Mouse (Mus musculus): ENCODE data around the gene Ptges3l. TPM values are rescaled to one million over a fixed set of nuclear protein-coding genes. Genes with fewer than 3 reads are reported as not detected.
"Not testable (repeated sequence)": the region's sequence is repeated elsewhere in the genome, so short reads cannot be mapped to it uniquely, and the experiment has no call there.

The Ptges3l gene
- total and polyA plus RNA-seq, 3 experiments = 1.1 to 4.3 (median 2.1) TPM

GRCm38 (mm10) chr11:101420148-101420547, 5.0 kb downstream of the Ptges3l start:
- no peak for DNase-seq

DNA sequence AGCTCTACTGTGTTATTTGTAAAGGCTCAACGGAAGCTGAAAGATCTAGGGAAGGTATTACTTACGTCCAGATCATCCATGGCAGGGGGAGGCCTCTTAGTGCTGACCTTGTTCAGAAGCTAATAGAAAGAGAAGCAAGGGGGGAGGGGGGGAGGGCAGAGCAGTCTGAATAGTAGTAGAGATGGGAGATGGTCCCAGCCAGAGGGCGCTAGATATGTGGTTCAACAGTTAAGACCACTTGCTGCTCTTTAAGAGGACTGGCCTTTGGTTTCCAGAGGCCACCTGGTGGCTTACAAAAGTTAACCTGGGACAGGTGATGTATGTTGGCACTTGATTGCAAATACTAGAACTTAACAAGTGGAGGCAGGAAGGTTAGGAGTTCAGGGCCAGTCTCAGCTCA, 5.5 kb downstream of the Ptges3l start:
- no peak for DNase-seq

GRCm38 (mm10) chr11:101418991-101419390, 6.1 kb downstream of the Ptges3l start:
- no peak for DNase-seq

DNA sequence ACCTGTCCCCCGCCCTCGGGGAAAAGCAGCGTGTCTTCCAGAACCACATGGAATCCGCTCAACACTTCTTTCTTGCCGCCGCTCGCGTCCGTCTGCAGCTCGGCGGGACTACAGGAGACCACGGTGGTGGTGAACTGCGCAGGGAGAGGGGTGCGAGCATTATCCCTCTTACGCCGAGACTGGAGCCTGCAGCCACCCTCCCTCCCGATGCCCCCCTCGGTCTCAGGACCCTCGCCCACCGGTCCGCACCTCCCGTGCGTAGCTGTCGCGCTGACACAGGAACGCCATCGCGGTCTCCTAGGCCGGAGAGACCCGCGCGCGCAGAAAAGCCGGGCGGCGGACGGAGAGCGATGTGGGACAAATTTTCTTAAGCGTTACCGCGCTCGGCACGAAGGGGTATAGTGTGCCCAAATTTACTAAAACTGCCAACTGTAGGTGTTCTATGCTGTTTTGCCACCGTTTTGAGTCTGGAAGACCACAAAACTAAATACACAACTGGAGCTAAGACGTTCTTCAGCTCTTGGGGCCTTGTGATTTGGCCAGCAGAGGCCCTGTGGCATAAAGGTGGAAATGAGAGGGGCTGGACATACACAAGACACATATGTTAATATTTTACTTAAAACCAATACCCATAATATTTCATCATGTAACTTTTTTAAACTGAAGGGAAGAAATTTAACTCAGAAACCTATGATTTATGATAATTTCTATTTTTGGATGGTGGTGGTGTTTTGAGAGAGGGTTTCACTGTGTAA, 7.9 kb downstream of the Ptges3l start, which contains the start of gene Aarsd1:
TSS of gene Aarsd1 (minus strand) at position 515 of the 755 bp plus-strand sequence.
- DNase-seq = peak; percentile 93

GRCm38 (mm10) chr11:101416433-101417100, 8.6 kb downstream of the Ptges3l start:
- no peak for DNase-seq

- peak; percentile 44 for DNase-seq
Observed at GRCm38 (mm10) chr11:101415306-101415705, 9.8 kb downstream of the Ptges3l start.

GRCm38 (mm10) chr11:101395110-101395509, 30.0 kb downstream of the Ptges3l start:
- DNase-seq = peak; percentile 75

GRCm38 (mm10) chr11:101381817-101382216, 43.3 kb downstream of the Ptges3l start:
- no peak for DNase-seq

DNA sequence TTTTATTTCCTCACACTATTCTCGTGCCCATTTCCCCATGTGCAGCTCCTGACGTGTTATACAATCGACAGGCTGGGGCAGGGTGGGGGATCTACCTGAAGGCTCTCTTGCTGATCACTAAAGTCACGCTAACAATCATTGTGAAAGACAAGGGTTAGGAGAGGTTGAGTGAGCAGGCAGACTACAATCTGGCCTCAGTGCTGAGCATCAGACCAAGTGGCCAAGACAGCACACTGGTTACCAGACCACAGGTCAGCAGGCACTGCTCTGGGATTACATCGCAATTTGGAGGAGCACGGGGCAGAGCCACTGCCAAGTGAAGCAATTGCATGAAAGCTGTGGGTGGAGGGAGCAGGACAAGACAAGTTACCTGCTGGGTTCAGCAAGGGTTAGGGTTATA, 46.2 kb downstream of the Ptges3l start:
- DNase-seq = peak; percentile 50

GRCm38 (mm10) chr11:101378196-101378595, 46.9 kb downstream of the Ptges3l start:
- not testable (repeated sequence) for DNase-seq

GRCm38 (mm10) chr11:101374421-101374938, 50.7 kb downstream of the Ptges3l start:
- DNase-seq = no peak

DNA sequence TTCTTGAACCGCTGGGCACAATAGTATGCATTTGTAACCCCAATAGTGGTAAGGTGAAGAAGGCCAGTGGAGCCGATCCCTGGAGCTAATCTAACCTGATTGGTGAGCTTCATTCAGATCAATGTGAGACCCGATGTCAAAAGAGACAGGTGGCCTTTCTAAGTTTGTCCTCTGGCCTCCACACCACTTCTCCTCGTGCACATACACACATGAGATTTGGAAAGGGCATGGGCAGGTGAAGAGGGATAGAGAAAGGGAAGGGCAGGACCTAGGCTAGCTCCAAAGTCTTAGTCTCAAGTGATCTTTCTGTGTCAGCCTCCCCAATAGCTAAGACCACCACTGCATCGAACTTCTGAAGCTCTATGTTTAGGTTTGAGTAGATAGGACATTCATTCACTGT, 55.0 kb downstream of the Ptges3l start:
- DNase-seq = no peak

Small RNA genes lying within 50 kb of the gene (microRNA-seq; reads per million reads assigned to microRNA genes)
- 0 to 0.88 reads per million in 2 experiments for gene Mir6929

Other genes starting within 250 kb of the Ptges3l start
- gene Ccr10, start 249.9 kb downstream of the Ptges3l start, total RNA-seq (2021) = under 1 TPM; 0.26 to 0.83 TPM
- gene Ccr10, start 249.9 kb downstream of the Ptges3l start, polyA plus RNA-seq (2012; rRNA removed) = 0.84 and 1.6 TPM in 2 replicates
- gene Ezh1, start 198.9 kb downstream of the Ptges3l start, total RNA-seq (2021) = 10 to 100 TPM; 31.3 to 35.0 TPM
- gene Ezh1, start 198.9 kb downstream of the Ptges3l start, polyA plus RNA-seq (2012; rRNA removed) = 17.1 and 20.1 TPM in 2 replicates
- 10 to 100 TPM; 46.5 to 46.9 TPM for gene Ramp2, start 179.3 kb downstream of the Ptges3l start, total RNA-seq (2021)
- gene Ramp2, start 179.3 kb downstream of the Ptges3l start, polyA plus RNA-seq (2012; rRNA removed) = 109 and 114 TPM in 2 replicates
- gene Vps25, start 171.6 kb downstream of the Ptges3l start, total RNA-seq (2021) = 100 to 1,000 TPM; 102 to 116 TPM
- gene Vps25, start 171.6 kb downstream of the Ptges3l start, polyA plus RNA-seq (2012; rRNA removed) = 186 and 204 TPM in 2 replicates
- 1 to 10 TPM; 2.1 to 3.7 TPM for gene Wnk4, start 164.8 kb downstream of the Ptges3l start, total RNA-seq (2021)
- 0.62 and 0.94 TPM in 2 replicates for gene Wnk4, start 164.8 kb downstream of the Ptges3l start, polyA plus RNA-seq (2012; rRNA removed)
- gene Cntd1, start 146.3 kb downstream of the Ptges3l start, total RNA-seq (2021) = under 1 TPM; 0.32 to 0.38 TPM
- 0.06 and 0.11 TPM in 2 replicates for gene Cntd1, start 146.3 kb downstream of the Ptges3l start, polyA plus RNA-seq (2012; rRNA removed)
- gene Coa3, start 146.2 kb downstream of the Ptges3l start, total RNA-seq (2021) = 10 to 100 TPM; 68.3 to 84.3 TPM
- gene Coa3, start 146.2 kb downstream of the Ptges3l start, polyA plus RNA-seq (2012; rRNA removed) = 380 and 465 TPM in 2 replicates
- gene Becn1, start 123.0 kb downstream of the Ptges3l start, total RNA-seq (2021) = 100 to 1,000 TPM; 107 to 160 TPM
- 81.6 and 126 TPM in 2 replicates for gene Becn1, start 123.0 kb downstream of the Ptges3l start, polyA plus RNA-seq (2012; rRNA removed)
- gene Psme3, start 109.1 kb downstream of the Ptges3l start, total RNA-seq (2021) = 100 to 1,000 TPM; 129 to 161 TPM
- gene Psme3, start 109.1 kb downstream of the Ptges3l start, polyA plus RNA-seq (2012; rRNA removed) = 31.7 and 45.2 TPM in 2 replicates
- 1 to 10 TPM; 4.9 to 5.5 TPM for gene Aoc2, start 100.3 kb downstream of the Ptges3l start, total RNA-seq (2021)
- 6.3 and 7.7 TPM in 2 replicates for gene Aoc2, start 100.3 kb downstream of the Ptges3l start, polyA plus RNA-seq (2012; rRNA removed)
- 10 to 100 TPM; 48.4 to 76.6 TPM for gene Aoc3, start 94.7 kb downstream of the Ptges3l start, total RNA-seq (2021)
- gene Aoc3, start 94.7 kb downstream of the Ptges3l start, polyA plus RNA-seq (2012; rRNA removed) = 69.3 and 101 TPM in 2 replicates
- gene G6pc, start 57.8 kb downstream of the Ptges3l start, total RNA-seq (2021) = 10 to 100 TPM in 1 of 2 experiments, 1 to 10 TPM in 1; 1.8 to 24.0 TPM
- 0.13 and 0.26 TPM in 2 replicates for gene G6pc, start 57.8 kb downstream of the Ptges3l start, polyA plus RNA-seq (2012; rRNA removed)
- 10 to 100 TPM; 21.8 to 38.2 TPM for gene Aarsd1, start 7.7 kb downstream of the Ptges3l start, total RNA-seq (2021)
- gene Aarsd1, start 7.7 kb downstream of the Ptges3l start, polyA plus RNA-seq (2012; rRNA removed) = 25.0 and 28.1 TPM in 2 replicates
- gene Gm27029, start 537 bp downstream of the Ptges3l start, total RNA-seq (2021) = 1 to 10 TPM; 1.9 to 5.6 TPM
- 0.24 TPM in 1 of 2 replicates, not detected in the other for gene Gm27029, start 537 bp downstream of the Ptges3l start, polyA plus RNA-seq (2012; rRNA removed)
- gene Rundc1, start 248 bp downstream of the Ptges3l start, total RNA-seq (2021) = 10 to 100 TPM; 23.7 to 24.4 TPM
- 22.0 and 22.1 TPM in 2 replicates for gene Rundc1, start 248 bp downstream of the Ptges3l start, polyA plus RNA-seq (2012; rRNA removed)
- 10 to 100 TPM; 34.0 to 75.2 TPM for gene Rpl27, start 17.0 kb upstream of the Ptges3l start, total RNA-seq (2021)
- gene Rpl27, start 17.0 kb upstream of the Ptges3l start, polyA plus RNA-seq (2012; rRNA removed) = 133 and 183 TPM in 2 replicates
- 10 to 100 TPM; 33.2 to 40.5 TPM for gene Ifi35, start 23.1 kb upstream of the Ptges3l start, total RNA-seq (2021)
- gene Ifi35, start 23.1 kb upstream of the Ptges3l start, polyA plus RNA-seq (2012; rRNA removed) = 32.3 and 44.1 TPM in 2 replicates
- 10 to 100 TPM in 1 of 2 experiments, 1 to 10 TPM in 1; 6.0 to 12.9 TPM for gene Rnd2, start 39.7 kb upstream of the Ptges3l start, total RNA-seq (2021)
- gene Rnd2, start 39.7 kb upstream of the Ptges3l start, polyA plus RNA-seq (2012; rRNA removed) = 6.0 and 11.3 TPM in 2 replicates
- gene Vat1, start 40.9 kb upstream of the Ptges3l start, total RNA-seq (2021) = 100 to 1,000 TPM in 1 of 2 experiments, 10 to 100 TPM in 1; 95.6 to 189 TPM
- 151 and 157 TPM in 2 replicates for gene Vat1, start 40.9 kb upstream of the Ptges3l start, polyA plus RNA-seq (2012; rRNA removed)
- 1 to 10 TPM in 1 of 2 experiments, under 1 TPM in 1; 0.84 to 1.3 TPM for gene Brca1, start 126.6 kb upstream of the Ptges3l start, total RNA-seq (2021)
- 0.11 and 0.20 TPM in 2 replicates for gene Brca1, start 126.6 kb upstream of the Ptges3l start, polyA plus RNA-seq (2012; rRNA removed)
- gene Nbr1, start 126.8 kb upstream of the Ptges3l start, total RNA-seq (2021) = 100 to 1,000 TPM; 130 to 134 TPM
- 121 and 141 TPM in 2 replicates for gene Nbr1, start 126.8 kb upstream of the Ptges3l start, polyA plus RNA-seq (2012; rRNA removed)
- gene Tmem106a, start 156.9 kb upstream of the Ptges3l start, total RNA-seq (2021) = 10 to 100 TPM; 14.4 to 17.0 TPM
- gene Tmem106a, start 156.9 kb upstream of the Ptges3l start, polyA plus RNA-seq (2012; rRNA removed) = 25.1 and 28.6 TPM in 2 replicates
- gene Gm11634, start 173.9 kb upstream of the Ptges3l start, total RNA-seq (2021) = not detected
- gene Gm11634, start 173.9 kb upstream of the Ptges3l start, polyA plus RNA-seq (2012; rRNA removed) = not detected in 2 replicates
- 10 to 100 TPM; 28.7 to 29.8 TPM for gene Rdm1, start 201.9 kb upstream of the Ptges3l start, total RNA-seq (2021)
- 17.5 and 19.9 TPM in 2 replicates for gene Rdm1, start 201.9 kb upstream of the Ptges3l start, polyA plus RNA-seq (2012; rRNA removed)
- 10 to 100 TPM; 10.8 to 16.6 TPM for gene Arl4d, start 240.2 kb upstream of the Ptges3l start, total RNA-seq (2021)
- gene Arl4d, start 240.2 kb upstream of the Ptges3l start, polyA plus RNA-seq (2012; rRNA removed) = 4.0 and 4.8 TPM in 2 replicates

Data from adrenal gland, adult 2 months (tissue).